Mouse (Mus musculus): ENCODE data around the gene Ift43. TPM values are rescaled to one million over a fixed set of nuclear protein-coding genes. Genes with fewer than 3 reads are reported as not detected.
A peak's percentile ranks its signal among the peaks of the same experiment; 100 is the strongest.

The Ift43 gene
- total RNA-seq, 1 experiment: 16.9 TPM

DNA sequence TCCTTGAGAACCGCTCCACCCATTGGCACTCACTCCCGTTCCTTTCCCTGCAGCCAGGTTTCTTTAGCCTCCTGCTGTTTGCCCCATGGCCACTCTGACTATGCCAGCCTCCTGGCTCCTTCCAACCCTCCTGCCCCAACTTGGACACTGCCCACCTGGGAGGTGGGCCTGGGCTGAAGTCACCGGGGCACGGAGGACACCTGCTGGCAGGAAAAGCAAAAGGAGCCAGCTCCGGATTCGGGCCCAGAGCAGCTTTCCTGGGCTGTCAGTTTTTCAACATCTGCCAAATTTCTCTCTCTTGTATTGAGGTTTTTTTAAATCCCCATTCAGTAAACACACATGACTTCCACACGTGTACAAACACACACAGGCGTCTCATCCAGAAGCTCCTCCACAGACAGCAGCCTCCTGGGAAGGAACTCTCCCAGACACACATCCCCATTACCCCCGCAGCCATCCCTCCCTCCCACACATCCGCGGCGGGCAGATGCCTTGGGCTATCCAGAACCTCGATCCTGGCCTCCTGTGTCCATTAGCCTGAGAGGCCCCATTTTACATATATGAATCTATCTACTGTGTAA is 5.9 kb upstream of the Ift43 start:
- DNase-seq (ENCODE audit: low read depth, low spot score): no peak
- Histone ChIP-seq H3K9me3 (ENCODE audit: control insufficient read depth, insufficient read depth, low read depth, low read length) (no peaks in the 10 kb centered on the region), H3K9ac (ENCODE audit: insufficient read depth, low read depth, low read length, poor library complexity, severe bottlenecking) (no peak overlapping the region), H3K4me1 (ENCODE audit: control insufficient read depth in 2 of 2, insufficient read depth in 2 of 2, low read length in 2 of 2, poor library complexity in 1 of 2) (no peaks in the 10 kb centered on the region), H3K4me3 (ENCODE audit: insufficient read depth in 1 of 2, low read depth in 1 of 2, low read length in 2 of 2, poor library complexity in 1 of 2, severe bottlenecking in 1 of 2) (no peak overlapping the region), H3K36me3 (ENCODE audit: control insufficient read depth, insufficient read depth, low read length, poor library complexity, severe bottlenecking) (no peaks in the 10 kb centered on the region), H3K27ac (ENCODE audit: insufficient read depth, low read depth, low read length, poor library complexity, severe bottlenecking) (no peak overlapping the region)
- in situ Hi-C loops (cut with MboI; ENCODE audit: low sequenced_read_pairs in 2 of 2, unreplicated experiment in 2 of 2): no loop called here
- TF ChIP-seq ZC3H11A (IDR thresholded peaks at IDR 0.05; ENCODE audit: borderline replicate concordance, low read depth, low read length): no peak
- TF ChIP-seq HCFC1 (IDR thresholded peaks at IDR 0.05; ENCODE audit: borderline replicate concordance, insufficient read depth, low read length): no peak
- no peak for TF ChIP-seq ZNF384 (IDR thresholded peaks at IDR 0.05; ENCODE audit: low read depth, low read length)
- no peak for TF ChIP-seq MAFK (IDR thresholded peaks at IDR 0.05; ENCODE audit: insufficient read depth, low read depth, low read length)
- no peak for TF ChIP-seq CHD2 (IDR thresholded peaks at IDR 0.05; ENCODE audit: low read depth, low read length)

DNA sequence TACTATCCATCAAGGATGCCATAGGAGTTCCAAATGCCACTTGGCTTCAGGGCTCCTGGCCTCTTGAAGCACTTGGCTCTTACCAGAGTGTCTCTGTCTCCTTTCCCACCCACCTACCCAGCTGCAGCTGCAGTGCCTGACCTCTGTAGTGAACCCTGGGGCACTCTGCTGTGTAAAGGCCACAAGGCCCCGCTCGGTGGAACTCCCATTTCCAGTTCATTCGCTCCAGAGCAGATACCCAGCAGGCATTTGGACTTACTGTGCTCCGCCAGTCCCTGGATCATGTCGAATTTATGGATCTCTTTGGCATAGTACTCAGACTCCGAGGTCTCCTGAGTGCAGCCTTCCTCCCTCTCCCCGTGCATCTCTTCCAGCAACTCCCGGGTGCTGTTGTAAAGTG is 5.0 kb upstream of the Ift43 start:
- in situ Hi-C loops (cut with MboI; ENCODE audit: low sequenced_read_pairs in 2 of 2, unreplicated experiment in 2 of 2): no loop called here

GRCm38 (mm10) chr12:86077736-86078135 is 4.6 kb upstream of the Ift43 start:
- Histone ChIP-seq H3K27ac (ENCODE audit: insufficient read depth, low read depth, low read length, poor library complexity, severe bottlenecking) (no peak overlapping the region), H3K4me1 (ENCODE audit: control insufficient read depth in 2 of 2, insufficient read depth in 2 of 2, low read length in 2 of 2, poor library complexity in 1 of 2) (no peaks in the 10 kb centered on the region; a peak in 1 of 4 replicates)
- no peak for DNase-seq (ENCODE audit: low read depth, low spot score)

More for the DNA sequence above, 5.0 kb upstream of the Ift43 start:
- no peak for DNase-seq (ENCODE audit: low read depth, low spot score)
- H3K36me3 ChIP-seq (ENCODE audit: control insufficient read depth, insufficient read depth, low read length, poor library complexity, severe bottlenecking): no peaks in the 10 kb centered on the region
- no peaks in the 10 kb centered on the region for H3K9me3 ChIP-seq (ENCODE audit: control insufficient read depth, insufficient read depth, low read depth, low read length)
- no peak overlapping the region for H3K4me3 ChIP-seq (ENCODE audit: insufficient read depth in 1 of 2, low read depth in 1 of 2, low read length in 2 of 2, poor library complexity in 1 of 2, severe bottlenecking in 1 of 2)
- H3K27ac ChIP-seq (ENCODE audit: insufficient read depth, low read depth, low read length, poor library complexity, severe bottlenecking): no peak overlapping the region
- TF ChIP-seq HCFC1 (IDR thresholded peaks at IDR 0.05; ENCODE audit: borderline replicate concordance, insufficient read depth, low read length): no peak
- no peak for TF ChIP-seq ZNF384 (IDR thresholded peaks at IDR 0.05; ENCODE audit: low read depth, low read length)
- no peak for TF ChIP-seq ZC3H11A (IDR thresholded peaks at IDR 0.05; ENCODE audit: borderline replicate concordance, low read depth, low read length)
- TF ChIP-seq CHD2 (IDR thresholded peaks at IDR 0.05; ENCODE audit: low read depth, low read length): no peak
- TF ChIP-seq MAFK (IDR thresholded peaks at IDR 0.05; ENCODE audit: insufficient read depth, low read depth, low read length): no peak
- no peaks in the 10 kb centered on the region; a peak in 1 of 4 replicates for H3K4me1 ChIP-seq (ENCODE audit: control insufficient read depth in 2 of 2, insufficient read depth in 2 of 2, low read length in 2 of 2, poor library complexity in 1 of 2)
- no peak overlapping the region for H3K9ac ChIP-seq (ENCODE audit: insufficient read depth, low read depth, low read length, poor library complexity, severe bottlenecking)

GRCm38 (mm10) chr12:86078176-86078552 is 4.2 kb upstream of the Ift43 start:
- no peaks in the 10 kb centered on the region; a peak in 1 of 4 replicates for H3K4me1 ChIP-seq (ENCODE audit: control insufficient read depth in 2 of 2, insufficient read depth in 2 of 2, low read length in 2 of 2, poor library complexity in 1 of 2)
- no peaks in the 10 kb centered on the region for H3K9me3 ChIP-seq (ENCODE audit: control insufficient read depth, insufficient read depth, low read depth, low read length)
- H3K27ac ChIP-seq (ENCODE audit: insufficient read depth, low read depth, low read length, poor library complexity, severe bottlenecking): no peak overlapping the region
- in situ Hi-C loops (cut with MboI; ENCODE audit: low sequenced_read_pairs in 2 of 2, unreplicated experiment in 2 of 2): no loop called here
- TF ChIP-seq MAFK (IDR thresholded peaks at IDR 0.05; ENCODE audit: insufficient read depth, low read depth, low read length): no peak
- TF ChIP-seq ZNF384 (IDR thresholded peaks at IDR 0.05; ENCODE audit: low read depth, low read length): no peak
- no peak for TF ChIP-seq HCFC1 (IDR thresholded peaks at IDR 0.05; ENCODE audit: borderline replicate concordance, insufficient read depth, low read length)
- TF ChIP-seq ZC3H11A (IDR thresholded peaks at IDR 0.05; ENCODE audit: borderline replicate concordance, low read depth, low read length): no peak
- no peak for TF ChIP-seq CHD2 (IDR thresholded peaks at IDR 0.05; ENCODE audit: low read depth, low read length)
- no peak for DNase-seq (ENCODE audit: low read depth, low spot score)
- peak overlapping the region; percentile 65 to 83; a peak in 3 of 4 replicates for H3K4me3 ChIP-seq (ENCODE audit: insufficient read depth in 1 of 2, low read depth in 1 of 2, low read length in 2 of 2, poor library complexity in 1 of 2, severe bottlenecking in 1 of 2)
- no peaks in the 10 kb centered on the region for H3K36me3 ChIP-seq (ENCODE audit: control insufficient read depth, insufficient read depth, low read length, poor library complexity, severe bottlenecking)
- no peak overlapping the region for H3K9ac ChIP-seq (ENCODE audit: insufficient read depth, low read depth, low read length, poor library complexity, severe bottlenecking)

More at GRCm38 (mm10) chr12:86077736-86078135, 4.6 kb upstream of the Ift43 start:
- TF ChIP-seq MAFK (IDR thresholded peaks at IDR 0.05; ENCODE audit: insufficient read depth, low read depth, low read length) (no peak), CHD2 (IDR thresholded peaks at IDR 0.05; ENCODE audit: low read depth, low read length) (no peak), ZC3H11A (IDR thresholded peaks at IDR 0.05; ENCODE audit: borderline replicate concordance, low read depth, low read length) (no peak), ZNF384 (IDR thresholded peaks at IDR 0.05; ENCODE audit: low read depth, low read length) (no peak), HCFC1 (IDR thresholded peaks at IDR 0.05; ENCODE audit: borderline replicate concordance, insufficient read depth, low read length) (no peak)
- no peak overlapping the region for H3K9ac ChIP-seq (ENCODE audit: insufficient read depth, low read depth, low read length, poor library complexity, severe bottlenecking)
- in situ Hi-C loops (cut with MboI; ENCODE audit: low sequenced_read_pairs in 2 of 2, unreplicated experiment in 2 of 2): no loop called here
- H3K36me3 ChIP-seq (ENCODE audit: control insufficient read depth, insufficient read depth, low read length, poor library complexity, severe bottlenecking): no peaks in the 10 kb centered on the region
- no peaks in the 10 kb centered on the region for H3K9me3 ChIP-seq (ENCODE audit: control insufficient read depth, insufficient read depth, low read depth, low read length)
- H3K4me3 ChIP-seq (ENCODE audit: insufficient read depth in 1 of 2, low read depth in 1 of 2, low read length in 2 of 2, poor library complexity in 1 of 2, severe bottlenecking in 1 of 2): no peak overlapping the region
